Mouse (Mus musculus): Measurements from ENCODE around the gene Galnt2. TPM values are rescaled to one million over a fixed set of nuclear protein-coding genes. Genes with fewer than 3 reads are reported as not detected.

The Galnt2 gene
- polyA plus RNA-seq, 1 experiment from 2014 or later, result 77.9 TPM

- Histone ChIP-seq H3K4me3 (no peak overlapping the region), H3K9me3 (replicated peaks) (no peaks in the 10 kb centered on the region), H3K4me1 (replicated peaks) (peaks cover 19% of the 10 kb centered on the region), H3K27ac (ENCODE audit: poor library complexity, severe bottlenecking) (no peak overlapping the region), H3K9ac (no peak overlapping the region), H3K4me2 (no peak overlapping the region), H3K36me3 (peaks cover 56% of the 10 kb centered on the region), H3K27me3 (replicated peaks) (no peaks in the 10 kb centered on the region)
- no peak for ATAC-seq (ENCODE audit: insufficient number of reproducible peaks, low FRiP score)
- 93% methylated on average over 14 of the region's 14 CpGs for WGBS
Measured at GRCm38 (mm10) chr8:124323356-124323755, 92.2 kb downstream of the Galnt2 start.

GRCm38 (mm10) chr8:124328259-124328658 is 97.1 kb downstream of the Galnt2 start:
- no peak for ATAC-seq (ENCODE audit: insufficient number of reproducible peaks, low FRiP score)
- Histone ChIP-seq H3K9ac (no peak overlapping the region), H3K4me2 (no peak overlapping the region), H3K27ac (ENCODE audit: poor library complexity, severe bottlenecking) (no peak overlapping the region), H3K27me3 (replicated peaks) (no peaks in the 10 kb centered on the region), H3K4me1 (replicated peaks) (peaks cover 15% of the 10 kb centered on the region), H3K36me3 (peaks cover 82% of the 10 kb centered on the region), H3K4me3 (no peak overlapping the region), H3K9me3 (replicated peaks) (no peaks in the 10 kb centered on the region)
- 82% methylated on average over 7 of the region's 7 CpGs for WGBS

- no peak overlapping the region for H3K4me3 ChIP-seq
- 77% methylated on average over 10 of the region's 10 CpGs for WGBS
- H3K9ac ChIP-seq, result no peak overlapping the region
- H3K27me3 ChIP-seq (replicated peaks), result no peaks in the 10 kb centered on the region
- H3K36me3 ChIP-seq, result peaks cover 80% of the 10 kb centered on the region
- peaks cover 15% of the 10 kb centered on the region for H3K4me1 ChIP-seq (replicated peaks)
- H3K4me2 ChIP-seq, result no peak overlapping the region
- H3K9me3 ChIP-seq (replicated peaks), result no peaks in the 10 kb centered on the region
- no peak overlapping the region for H3K27ac ChIP-seq (ENCODE audit: poor library complexity, severe bottlenecking)
- ATAC-seq (ENCODE audit: insufficient number of reproducible peaks, low FRiP score), result no peak
Measured at GRCm38 (mm10) chr8:124329690-124330089, 98.5 kb downstream of the Galnt2 start.

GRCm38 (mm10) chr8:124330433-124330832 is 99.2 kb downstream of the Galnt2 start:
- peaks cover 81% of the 10 kb centered on the region for H3K36me3 ChIP-seq

GRCm38 (mm10) chr8:124331094-124331493 is 99.9 kb downstream of the Galnt2 start:
- Histone ChIP-seq H3K27me3 (replicated peaks) (no peaks in the 10 kb centered on the region), H3K4me1 (replicated peaks) (peaks cover 15% of the 10 kb centered on the region), H3K9me3 (replicated peaks) (no peaks in the 10 kb centered on the region), H3K27ac (ENCODE audit: poor library complexity, severe bottlenecking) (no peak overlapping the region), H3K4me3 (no peak overlapping the region), H3K4me2 (no peak overlapping the region), H3K36me3 (peaks cover 81% of the 10 kb centered on the region), H3K9ac (no peak overlapping the region)
- 88% methylated on average over 3 of the region's 3 CpGs for WGBS
- no peak for ATAC-seq (ENCODE audit: insufficient number of reproducible peaks, low FRiP score)

More at GRCm38 (mm10) chr8:124330433-124330832, 99.2 kb downstream of the Galnt2 start:
- no peak overlapping the region for H3K4me3 ChIP-seq
- H3K4me2 ChIP-seq, result no peak overlapping the region
- peaks cover 15% of the 10 kb centered on the region for H3K4me1 ChIP-seq (replicated peaks)
- no peaks in the 10 kb centered on the region for H3K9me3 ChIP-seq (replicated peaks)
- no peak overlapping the region for H3K27ac ChIP-seq (ENCODE audit: poor library complexity, severe bottlenecking)
- H3K9ac ChIP-seq, result no peak overlapping the region
- H3K27me3 ChIP-seq (replicated peaks), result no peaks in the 10 kb centered on the region
- ATAC-seq (ENCODE audit: insufficient number of reproducible peaks, low FRiP score), result no peak
- 67% methylated on average over 3 of the region's 3 CpGs for WGBS

- Histone ChIP-seq H3K4me2 (no peak overlapping the region), H3K9ac (no peak overlapping the region), H3K4me3 (no peak overlapping the region), H3K27me3 (replicated peaks) (no peaks in the 10 kb centered on the region), H3K36me3 (peaks cover 82% of the 10 kb centered on the region), H3K27ac (ENCODE audit: poor library complexity, severe bottlenecking) (no peak overlapping the region), H3K9me3 (replicated peaks) (no peaks in the 10 kb centered on the region), H3K4me1 (replicated peaks) (peaks cover 15% of the 10 kb centered on the region)
- no peak for ATAC-seq (ENCODE audit: insufficient number of reproducible peaks, low FRiP score)
- WGBS, result 65% methylated on average over 11 of the region's 11 CpGs
Measured at GRCm38 (mm10) chr8:124331706-124332105, 100.5 kb downstream of the Galnt2 start.

GRCm38 (mm10) chr8:124336302-124336701 is 105.1 kb downstream of the Galnt2 start:
- Histone ChIP-seq H3K4me2 (no peak overlapping the region), H3K27ac (ENCODE audit: poor library complexity, severe bottlenecking) (no peak overlapping the region), H3K9me3 (replicated peaks) (no peaks in the 10 kb centered on the region), H3K4me3 (no peak overlapping the region), H3K27me3 (replicated peaks) (no peaks in the 10 kb centered on the region), H3K36me3 (peaks cover 86% of the 10 kb centered on the region), H3K4me1 (replicated peaks) (no peaks in the 10 kb centered on the region), H3K9ac (no peak overlapping the region)
- 90% methylated on average over 13 of the region's 13 CpGs for WGBS
- ATAC-seq (ENCODE audit: insufficient number of reproducible peaks, low FRiP score), result no peak

- 81% methylated on average over 3 of the region's 3 CpGs for WGBS
- H3K9ac ChIP-seq, result no peak overlapping the region
- no peak for ATAC-seq (ENCODE audit: insufficient number of reproducible peaks, low FRiP score)
- no peaks in the 10 kb centered on the region for H3K9me3 ChIP-seq (replicated peaks)
- peaks cover 93% of the 10 kb centered on the region for H3K36me3 ChIP-seq
- no peak overlapping the region for H3K27ac ChIP-seq (ENCODE audit: poor library complexity, severe bottlenecking)
- no peaks in the 10 kb centered on the region for H3K27me3 ChIP-seq (replicated peaks)
- H3K4me1 ChIP-seq (replicated peaks), result no peaks in the 10 kb centered on the region
- H3K4me2 ChIP-seq, result no peak overlapping the region
- no peak overlapping the region for H3K4me3 ChIP-seq
Measured at GRCm38 (mm10) chr8:124339742-124340141, 108.6 kb downstream of the Galnt2 start.

GRCm38 (mm10) chr8:124340360-124341068 is 109.3 kb downstream of the Galnt2 start:
- H3K27me3 ChIP-seq (replicated peaks), result no peaks in the 10 kb centered on the region
- H3K4me1 ChIP-seq (replicated peaks), result no peaks in the 10 kb centered on the region
- no peak for ATAC-seq (ENCODE audit: insufficient number of reproducible peaks, low FRiP score)
- H3K4me3 ChIP-seq, result no peak overlapping the region
- H3K36me3 ChIP-seq, result peaks cover 91% of the 10 kb centered on the region
- H3K9me3 ChIP-seq (replicated peaks), result no peaks in the 10 kb centered on the region
- 75% methylated on average over 17 of the region's 17 CpGs for WGBS
- H3K9ac ChIP-seq, result no peak overlapping the region
- H3K4me2 ChIP-seq, result no peak overlapping the region
- H3K27ac ChIP-seq (ENCODE audit: poor library complexity, severe bottlenecking), result no peak overlapping the region

- ATAC-seq (ENCODE audit: insufficient number of reproducible peaks, low FRiP score), result no peak
- H3K9ac ChIP-seq, result no peak overlapping the region
Measured at GRCm38 (mm10) chr8:124343151-124343550, 112.0 kb downstream of the Galnt2 start.

GRCm38 (mm10) chr8:124343991-124344390 is 112.8 kb downstream of the Galnt2 start:
- Histone ChIP-seq H3K9ac (no peak overlapping the region), H3K4me3 (no peak overlapping the region), H3K27ac (ENCODE audit: poor library complexity, severe bottlenecking) (no peak overlapping the region), H3K9me3 (replicated peaks) (no peaks in the 10 kb centered on the region), H3K4me1 (replicated peaks) (peaks cover 6% of the 10 kb centered on the region; the same call in 1 of the 2 replicates), H3K36me3 (peaks cover 65% of the 10 kb centered on the region), H3K4me2 (no peak overlapping the region), H3K27me3 (replicated peaks) (no peaks in the 10 kb centered on the region)
- no peak for ATAC-seq (ENCODE audit: insufficient number of reproducible peaks, low FRiP score)
- 89% methylated on average over 12 of the region's 12 CpGs for WGBS

More at GRCm38 (mm10) chr8:124343151-124343550, 112.0 kb downstream of the Galnt2 start:
- H3K9me3 ChIP-seq (replicated peaks), result no peaks in the 10 kb centered on the region
- no peaks in the 10 kb centered on the region for H3K27me3 ChIP-seq (replicated peaks)
- H3K4me3 ChIP-seq, result no peak overlapping the region
- H3K27ac ChIP-seq (ENCODE audit: poor library complexity, severe bottlenecking), result no peak overlapping the region
- 90% methylated on average over 15 of the region's 15 CpGs for WGBS
- H3K4me2 ChIP-seq, result no peak overlapping the region
- H3K36me3 ChIP-seq, result peaks cover 73% of the 10 kb centered on the region
- H3K4me1 ChIP-seq (replicated peaks), result peaks cover 6% of the 10 kb centered on the region; the same call in 1 of the 2 replicates

GRCm38 (mm10) chr8:124345098-124345497 is 113.9 kb downstream of the Galnt2 start:
- 82% methylated on average over 10 of the region's 10 CpGs for WGBS
- H3K4me2 ChIP-seq, result no peak overlapping the region
- ATAC-seq (ENCODE audit: insufficient number of reproducible peaks, low FRiP score), result no peak
- no peaks in the 10 kb centered on the region for H3K27me3 ChIP-seq (replicated peaks)
- peaks cover 6% of the 10 kb centered on the region; the same call in 1 of the 2 replicates for H3K4me1 ChIP-seq (replicated peaks)
- H3K9me3 ChIP-seq (replicated peaks), result no peaks in the 10 kb centered on the region
- H3K9ac ChIP-seq, result no peak overlapping the region
- no peak overlapping the region for H3K27ac ChIP-seq (ENCODE audit: poor library complexity, severe bottlenecking)
- H3K36me3 ChIP-seq, result peaks cover 54% of the 10 kb centered on the region
- no peak overlapping the region for H3K4me3 ChIP-seq
